Mouse (Mus musculus) ovary, postnatal 10 days (tissue): ENCODE data around the gene Adam12.
"Not testable (repeated sequence)": the region's sequence is repeated elsewhere in the genome, so short reads cannot be mapped to it uniquely, and the experiment has no call there.

Experiments used
- DNase-seq: peaks from one replicate; pipeline ENCODE4 v3.0.0; 2022; ENCODE audit warnings: low spot score

Adam12 gene

GRCm38 (mm10) chr7:133933378-133933777 is 298.6 kb downstream of the Adam12 start:
- DNase-seq: no peak

DNA sequence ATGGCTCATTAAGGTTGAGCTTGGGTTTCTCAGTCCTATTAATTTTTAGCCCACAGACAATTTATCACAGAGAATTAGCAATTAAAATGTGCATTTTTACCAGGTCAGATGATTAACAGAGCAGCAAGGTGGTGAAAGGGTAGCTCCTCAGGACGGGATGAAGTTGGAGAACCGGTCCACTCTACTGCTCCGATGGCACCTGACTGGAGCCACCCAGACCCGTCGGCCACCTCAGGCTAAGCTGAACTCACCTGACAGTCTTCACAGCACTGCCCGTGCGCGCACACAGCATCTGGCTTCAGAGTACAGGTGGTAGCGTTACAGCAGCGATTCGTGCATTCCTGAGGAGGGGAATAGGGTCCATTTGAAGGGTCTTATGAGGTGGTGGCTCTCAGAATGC is 300.5 kb downstream of the Adam12 start:
- DNase-seq: no peak

DNA sequence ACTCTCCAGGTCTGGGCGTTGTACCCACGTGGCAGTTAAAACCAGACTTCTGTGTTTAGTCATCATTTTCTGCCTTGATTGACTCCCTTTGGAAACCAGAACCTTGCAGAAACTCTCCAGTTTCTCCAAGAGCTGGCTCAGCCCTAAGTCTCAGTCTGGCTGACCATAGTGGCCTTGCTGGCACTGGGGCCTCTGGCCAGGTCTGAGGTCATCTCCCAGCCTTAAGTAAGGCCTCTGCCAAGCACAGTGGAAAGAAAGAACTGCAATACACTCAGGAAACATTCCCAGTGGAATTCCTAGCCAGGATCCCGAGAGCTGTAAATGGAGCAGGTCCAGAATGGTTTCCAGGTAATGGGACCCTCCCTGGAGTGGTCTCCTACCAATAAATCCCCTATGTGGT is 303.0 kb downstream of the Adam12 start:
- DNase-seq: no peak

- no peak for DNase-seq
These were observed 306.2 kb downstream of the Adam12 start for GRCm38 (mm10) chr7:133925771-133926170.

GRCm38 (mm10) chr7:133923994-133924393 is 308.0 kb downstream of the Adam12 start:
- DNase-seq: no peak

DNA sequence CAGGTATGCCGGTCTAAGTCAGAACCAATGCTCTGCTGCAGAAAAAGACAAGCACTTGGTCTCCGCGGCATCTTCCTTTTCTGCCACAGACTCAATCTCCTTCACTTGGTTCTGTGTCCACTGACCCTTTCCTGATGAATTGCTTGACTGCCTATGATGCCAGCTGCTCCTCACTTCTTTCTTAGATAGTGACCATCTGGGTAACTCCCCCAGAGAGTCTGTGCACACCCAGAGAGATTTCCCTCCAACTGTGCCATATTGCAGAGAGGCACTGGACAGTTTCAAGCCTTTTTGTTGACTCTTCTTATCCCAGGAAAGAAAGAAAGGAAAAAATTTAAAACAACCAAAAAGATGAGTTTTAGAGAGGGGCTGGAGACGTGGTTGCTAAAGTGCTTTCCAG is 310.7 kb downstream of the Adam12 start:
- DNase-seq: no peak

DNA sequence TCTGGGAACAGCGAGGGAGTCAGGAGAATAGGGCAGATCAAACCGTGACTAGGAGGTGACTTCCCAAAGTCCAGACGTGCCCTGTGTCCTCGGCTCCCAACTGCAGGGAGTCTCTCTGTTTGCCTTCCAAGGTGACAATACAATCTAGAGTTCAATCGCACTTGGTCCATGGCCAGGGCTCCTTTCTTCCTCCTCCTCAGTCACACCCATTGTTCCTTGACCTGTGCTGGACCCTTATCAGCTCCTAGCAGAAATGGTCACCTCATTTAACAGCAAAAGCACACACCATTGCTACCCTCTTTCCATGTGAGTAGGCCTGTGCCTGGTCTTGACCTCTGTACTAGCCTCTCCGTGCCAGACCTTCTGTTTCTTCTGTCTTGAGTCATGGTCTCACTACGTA is 311.2 kb downstream of the Adam12 start:
- DNase-seq: no peak

DNA sequence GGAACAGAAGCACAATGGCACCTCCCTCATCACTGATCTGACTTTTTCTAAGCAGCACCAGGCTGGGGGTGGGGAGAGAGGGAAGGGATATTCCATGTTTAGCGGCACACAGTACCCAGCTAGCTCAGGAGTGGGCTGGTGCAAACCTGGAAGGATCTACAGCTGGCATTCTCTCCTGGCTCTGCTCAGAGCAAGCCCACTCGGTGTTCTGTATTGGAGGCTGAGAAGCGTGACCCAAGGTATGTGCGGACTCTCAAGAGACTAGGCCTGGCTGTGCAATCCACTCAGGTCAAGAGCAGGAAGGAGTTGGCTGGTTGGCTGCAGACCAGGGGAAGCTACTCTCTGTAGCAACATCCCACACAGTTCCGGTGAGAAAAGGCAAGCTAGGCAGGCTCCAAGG is 312.0 kb downstream of the Adam12 start:
- no peak for DNase-seq

- no peak for DNase-seq
These were observed 312.6 kb downstream of the Adam12 start for GRCm38 (mm10) chr7:133919306-133919705.

- no peak for DNase-seq
These were observed 315.7 kb downstream of the Adam12 start for GRCm38 (mm10) chr7:133916230-133916629.

- DNase-seq: no peak
These were observed 320.1 kb downstream of the Adam12 start for GRCm38 (mm10) chr7:133911881-133912280.

- DNase-seq: no peak
These were observed 322.0 kb downstream of the Adam12 start for GRCm38 (mm10) chr7:133909833-133910375.

DNA sequence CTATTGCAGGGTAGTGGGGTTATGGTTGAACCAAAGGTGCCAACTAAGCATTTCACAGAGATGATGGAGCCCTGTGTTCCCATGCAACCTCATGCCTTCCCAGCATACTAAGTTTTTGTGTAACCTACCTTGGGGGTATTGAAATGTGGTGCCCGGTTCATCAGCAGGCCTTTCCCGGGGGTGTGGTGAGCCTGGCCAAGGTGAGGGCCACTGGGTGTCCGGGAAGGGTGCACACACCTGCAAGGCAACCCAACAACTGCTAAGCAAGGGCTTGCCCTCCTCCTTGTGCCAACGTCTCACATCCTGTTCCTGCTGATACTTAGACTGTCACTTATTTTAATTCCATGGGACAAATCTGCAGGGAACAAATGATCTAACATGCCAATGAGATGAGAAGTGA is 323.0 kb downstream of the Adam12 start:
- no peak for DNase-seq

GRCm38 (mm10) chr7:133899391-133899790 is 332.6 kb downstream of the Adam12 start:
- no peak for DNase-seq

- DNase-seq: no peak
These were observed 340.1 kb downstream of the Adam12 start for GRCm38 (mm10) chr7:133891796-133892195.

GRCm38 (mm10) chr7:133891298-133891697 is 340.6 kb downstream of the Adam12 start:
- DNase-seq: no peak

DNA sequence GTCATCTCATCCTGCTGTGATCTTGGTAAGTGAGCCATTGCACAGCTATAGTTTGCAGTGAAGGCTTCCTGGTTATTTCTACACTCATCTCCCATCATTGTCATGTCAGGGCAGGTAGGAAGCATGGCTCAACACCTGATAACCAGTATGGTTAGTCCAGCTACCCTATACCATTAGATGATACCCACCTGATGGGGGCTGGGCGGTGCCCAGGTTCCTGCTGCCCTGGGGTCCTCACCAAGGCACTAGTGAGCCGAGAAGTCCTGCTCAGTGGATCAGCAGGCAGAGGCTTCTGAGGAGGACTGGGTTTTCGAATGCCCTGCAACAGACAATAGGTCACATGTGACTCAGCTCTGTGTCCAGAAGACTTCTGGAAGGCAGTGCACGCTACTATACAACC is 342.0 kb downstream of the Adam12 start:
- DNase-seq: no peak

DNA sequence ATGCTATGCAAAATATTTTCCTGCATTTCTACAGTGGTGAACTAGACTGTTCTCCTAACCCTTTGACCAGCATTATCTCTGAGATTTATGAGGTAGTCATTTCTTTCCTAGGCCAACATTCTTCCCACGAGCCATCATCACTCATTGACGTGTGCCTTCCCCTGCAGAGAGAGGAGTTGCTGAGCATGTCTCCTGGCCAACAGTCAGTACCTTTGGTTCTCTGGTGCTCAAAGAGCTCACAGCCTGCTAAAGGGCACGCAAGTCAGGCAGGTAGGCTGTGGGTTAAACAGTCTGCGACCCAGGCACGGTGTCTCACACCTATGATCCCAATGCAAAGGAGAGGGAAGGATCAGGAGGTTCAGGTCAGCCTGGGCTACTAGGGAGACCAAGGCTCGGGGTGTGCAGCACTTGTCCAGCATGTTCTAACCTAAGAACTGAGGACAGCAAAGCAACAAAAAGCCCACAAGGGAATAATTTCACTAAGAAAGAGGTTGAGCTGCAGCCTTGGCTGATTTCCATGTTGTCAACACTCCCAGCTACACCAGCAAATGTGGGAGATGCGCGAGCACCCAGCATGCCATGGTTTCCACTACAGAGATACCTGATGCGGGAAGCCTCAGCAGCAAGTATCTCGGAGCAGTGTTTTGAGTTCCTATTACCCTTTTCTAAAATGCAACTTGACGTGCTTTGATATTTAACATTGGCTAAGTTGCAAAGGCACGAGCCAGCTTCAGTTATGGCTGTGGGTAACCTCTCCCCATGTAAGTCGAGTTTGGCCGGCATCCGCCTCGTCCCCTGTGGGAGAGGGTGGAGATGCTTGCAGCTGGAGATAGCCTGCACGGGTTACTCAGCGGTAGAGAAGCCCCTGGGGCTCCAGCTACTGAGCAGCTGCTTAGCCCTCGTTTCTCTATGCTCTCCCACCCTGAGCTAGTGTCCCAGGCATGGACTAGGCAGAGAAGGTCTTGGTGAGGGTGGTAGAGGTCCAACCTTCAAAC is 342.7 kb downstream of the Adam12 start:
- DNase-seq: no peak

DNA sequence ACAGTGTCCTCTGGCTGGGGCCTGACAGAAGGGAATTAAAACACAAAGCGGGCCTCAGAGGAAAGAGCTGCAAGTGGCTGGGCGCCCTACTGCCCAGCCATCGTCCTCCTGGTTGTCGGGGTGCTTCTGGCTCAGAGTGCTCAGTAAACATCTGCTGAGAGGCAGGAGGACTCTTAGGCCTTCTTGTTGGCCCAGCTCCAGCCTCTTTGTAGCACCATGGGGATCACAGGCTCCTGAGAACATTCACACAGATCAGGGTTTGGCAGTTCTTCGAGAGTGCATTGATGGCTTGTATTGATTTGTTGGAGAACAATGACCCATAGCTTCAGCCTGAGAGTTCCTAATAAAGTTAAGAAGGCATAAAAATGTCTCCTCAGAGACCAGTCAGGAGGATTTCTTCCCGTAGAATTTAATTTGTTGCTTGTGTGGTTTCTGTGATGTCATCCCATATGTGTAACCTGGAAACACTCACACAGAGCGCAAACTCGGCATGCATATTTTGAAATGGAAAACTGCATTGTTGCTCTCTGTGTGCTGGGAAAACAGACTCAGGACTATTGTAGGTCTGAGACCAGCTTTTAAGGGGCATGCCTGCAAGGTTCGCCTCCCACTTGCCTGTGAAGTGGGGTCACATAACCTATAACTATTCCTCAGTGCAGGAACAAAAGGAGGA is 347.1 kb downstream of the Adam12 start:
- not testable (repeated sequence) for DNase-seq

DNA sequence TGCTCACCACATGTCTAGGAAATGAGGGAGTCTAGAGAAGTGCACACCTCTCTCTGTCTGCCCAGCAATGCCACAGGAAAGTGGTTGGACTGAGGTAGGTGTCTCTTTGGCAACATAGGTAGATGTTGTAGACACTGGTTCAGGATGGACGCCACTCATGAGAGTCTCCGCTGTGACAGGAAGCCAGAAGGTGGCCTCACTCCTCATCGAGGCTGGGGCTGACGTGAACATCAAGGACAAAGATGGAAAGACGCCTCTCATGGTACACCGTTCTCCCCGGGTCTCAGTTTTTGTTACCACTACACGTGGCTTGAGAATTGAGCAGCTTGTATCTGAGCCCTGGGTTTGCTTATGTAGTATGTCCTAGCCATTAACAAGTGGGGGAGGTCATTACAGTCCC is 352.2 kb downstream of the Adam12 start:
- no peak for DNase-seq

DNA sequence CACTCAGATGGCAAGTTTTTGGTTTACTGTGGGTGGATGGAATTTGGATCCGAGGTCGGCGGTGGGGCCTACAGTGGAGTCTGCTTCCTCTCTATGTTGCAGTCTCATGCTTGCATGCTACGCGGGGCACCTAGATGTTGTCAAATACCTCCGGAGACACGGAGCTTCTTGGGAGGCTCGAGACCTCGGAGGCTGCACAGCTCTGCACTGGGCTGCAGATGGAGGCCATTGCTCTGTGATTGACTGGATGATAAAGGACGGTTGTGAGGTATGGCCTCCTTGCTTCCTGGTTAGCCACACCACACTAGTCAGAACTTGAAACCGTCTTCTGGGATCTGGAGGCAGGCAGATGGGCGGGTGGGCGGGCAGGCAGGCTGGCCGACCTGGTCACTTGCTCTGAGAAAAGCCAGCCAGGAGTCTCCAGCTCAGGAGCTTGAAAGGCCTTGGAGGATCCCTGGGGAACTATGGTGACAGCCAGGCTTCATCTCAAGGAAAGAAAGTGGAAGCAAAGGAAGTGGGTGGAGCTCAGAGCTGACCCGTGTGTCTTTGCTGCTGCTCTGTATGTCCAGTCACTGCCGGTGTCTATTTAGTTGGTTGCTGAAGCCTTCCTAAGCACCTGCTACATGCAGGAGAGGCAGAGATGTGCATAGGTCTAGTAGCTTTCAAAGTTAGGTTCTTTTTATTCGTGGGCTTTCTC is 355.2 kb downstream of the Adam12 start:
- DNase-seq: no peak

DNA sequence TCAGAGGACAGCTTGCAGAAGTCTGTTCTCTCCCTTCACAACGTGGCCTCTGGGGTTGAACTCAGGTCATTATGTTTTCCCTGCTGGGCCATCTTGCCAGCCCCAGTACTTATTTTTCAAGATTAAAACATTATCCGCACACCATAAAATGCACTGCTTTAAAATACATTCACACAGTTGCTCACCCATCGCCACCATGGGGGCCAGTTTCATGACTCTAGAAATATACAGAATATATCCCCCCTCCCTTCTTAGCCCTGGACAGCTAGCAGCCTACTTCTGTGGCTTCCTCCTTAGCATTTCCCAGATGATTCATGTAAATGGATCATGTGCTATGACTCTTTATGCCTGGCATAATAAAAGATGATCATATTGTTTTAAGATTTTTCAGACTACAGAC is 355.8 kb downstream of the Adam12 start:
- no peak for DNase-seq
